Mouse (Mus musculus) heart, embryonic 12.5 days (tissue): ENCODE measurements at regions not wholly inside any gene's neighbourhood (a gene's known extent, or its start where the extent isn't known, plus 50 kb on each side); places are given as distances from the start of the nearest gene placed in this dataset.

Experiments
- ATAC-seq: fragments of 200-750 bp; cut with Nextera tagmentation; 2 replicates; pipeline ENCODE4 v1.8.0; 2017; ENCODE audit warnings: moderate TSS enrichment, moderate library complexity; ENCODE audit not compliant: insufficient number of reproducible peaks, low FRiP score
- H3K27ac ChIP-seq: fragments of 300-500 bp; sonication (generic); 2 replicates; pipeline ENCODE4 v1.5.1; 2016; ENCODE audit warnings: mild to moderate bottlenecking, moderate library complexity; ENCODE audit not compliant: poor library complexity, severe bottlenecking
- H3K27me3 ChIP-seq: fragments of 300-500 bp; sonication (generic); replicated peaks from 2 replicates; pipeline ENCODE4 v1.6.1; 2016; ENCODE audit warnings: mild to moderate bottlenecking, moderate library complexity
- H3K36me3 ChIP-seq: fragments of 300-500 bp; sonication (generic); 2 replicates; pipeline ENCODE4 v1.6.1; 2016; ENCODE audit warnings: mild to moderate bottlenecking, moderate library complexity
- H3K4me1 ChIP-seq: fragments of 300-500 bp; sonication (generic); replicated peaks from 2 replicates; pipeline ENCODE4 v1.6.1; 2016; ENCODE audit warnings: mild to moderate bottlenecking
- H3K4me2 ChIP-seq: fragments of 300-500 bp; sonication (generic); 2 replicates; pipeline ENCODE4 v1.6.1; 2016; ENCODE audit warnings: mild to moderate bottlenecking, moderate library complexity
- H3K4me3 ChIP-seq: fragments of 300-500 bp; sonication (generic); 2 replicates; pipeline ENCODE4 v1.5.1; 2016; ENCODE audit warnings: mild to moderate bottlenecking
- H3K9ac ChIP-seq: fragments of 300-500 bp; sonication (generic); 2 replicates; pipeline ENCODE4 v1.6.1; 2016; ENCODE audit warnings: mild to moderate bottlenecking, moderate library complexity
- H3K9me3 ChIP-seq: fragments of 300-500 bp; sonication (generic); replicated peaks from 2 replicates; pipeline ENCODE4 v1.6.1; 2016; ENCODE audit warnings: mild to moderate bottlenecking, moderate library complexity
- WGBS: fragments of 180-500 bp; shearing (Covaris S2); methylation state at CpG from one replicate; pipeline ENCODE4 v1.1.7; 2016; 5-methylcytosine and 5-hydroxymethylcytosine counted together

GRCm38 (mm10) chr13:50965678-50966077, 135.0 kb upstream of the Spin1 start:
- Histone ChIP-seq H3K27me3 (no peaks in the 10 kb centered on the region), H3K36me3 (no peaks in the 10 kb centered on the region), H3K9me3 (0 out of 2 replicates have a peak, but pooled peaks cover 2% of the 10 kb centered on the region), H3K27ac (no peak overlapping the region), H3K4me2 (no peak overlapping the region), H3K4me1 (no peaks in the 10 kb centered on the region), H3K9ac (no peak overlapping the region), H3K4me3 (no peak overlapping the region)
- no peak for ATAC-seq
- 67% methylated on average over 4 of the region's 4 CpGs for WGBS

- no peaks in the 10 kb centered on the region for H3K4me1 ChIP-seq
- H3K9me3 ChIP-seq: 0 out of 2 replicates have a peak, but pooled peaks cover 2% of the 10 kb centered on the region
- no peak overlapping the region for H3K4me3 ChIP-seq
- H3K36me3 ChIP-seq: no peaks in the 10 kb centered on the region
- no peak overlapping the region for H3K4me2 ChIP-seq
- 72% methylated on average over 2 of the region's 2 CpGs for WGBS
- no peak overlapping the region for H3K27ac ChIP-seq
- H3K27me3 ChIP-seq: no peaks in the 10 kb centered on the region
- no peak overlapping the region for H3K9ac ChIP-seq
- no peak for ATAC-seq
Measured at GRCm38 (mm10) chr13:50966826-50967225, 133.9 kb upstream of the Spin1 start.

- Histone ChIP-seq H3K9ac (no peak overlapping the region), H3K4me2 (no peak overlapping the region), H3K27ac (no peak overlapping the region), H3K4me3 (no peak overlapping the region), H3K36me3 (no peaks in the 10 kb centered on the region), H3K9me3 (no peaks in the 10 kb centered on the region), H3K27me3 (no peaks in the 10 kb centered on the region), H3K4me1 (no peaks in the 10 kb centered on the region)
- WGBS: 46% methylated on average over 8 of the region's 8 CpGs
- no peak for ATAC-seq
Measured at GRCm38 (mm10) chr13:50973379-50973778, 127.3 kb upstream of the Spin1 start.

- no peak overlapping the region for H3K4me3 ChIP-seq
- ATAC-seq: no peak
- no peaks in the 10 kb centered on the region for H3K36me3 ChIP-seq
- no peaks in the 10 kb centered on the region for H3K9me3 ChIP-seq
- no peaks in the 10 kb centered on the region for H3K27me3 ChIP-seq
- H3K4me1 ChIP-seq: no peaks in the 10 kb centered on the region
- H3K27ac ChIP-seq: no peak overlapping the region
- no peak overlapping the region for H3K9ac ChIP-seq
- 63% methylated on average over 12 of the region's 12 CpGs for WGBS
- no peak overlapping the region for H3K4me2 ChIP-seq
Measured at GRCm38 (mm10) chr13:50975306-50975920, 125.3 kb upstream of the Spin1 start.

DNA sequence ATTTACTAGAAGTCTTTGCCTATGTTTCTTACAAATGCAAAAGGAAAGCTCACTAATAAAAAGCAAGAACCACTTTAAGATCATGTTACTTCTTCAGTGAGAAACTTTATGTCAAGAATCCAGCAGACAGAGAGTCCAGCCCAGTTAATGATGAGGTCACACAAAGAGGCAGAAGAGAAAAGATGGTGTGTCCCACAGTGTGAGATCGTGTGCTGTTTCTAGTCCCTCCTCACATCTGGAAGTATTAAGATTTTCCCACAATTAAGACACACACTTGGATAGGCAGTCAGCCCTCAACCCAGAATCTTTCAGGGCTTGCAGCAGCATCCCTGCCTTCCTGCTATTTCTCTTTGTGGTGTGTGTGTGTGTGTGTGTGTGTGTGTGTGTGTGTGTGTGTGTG, 118.7 kb upstream of the Spin1 start:
- WGBS: 66% methylated on average over 1 of the region's 1 CpGs

DNA sequence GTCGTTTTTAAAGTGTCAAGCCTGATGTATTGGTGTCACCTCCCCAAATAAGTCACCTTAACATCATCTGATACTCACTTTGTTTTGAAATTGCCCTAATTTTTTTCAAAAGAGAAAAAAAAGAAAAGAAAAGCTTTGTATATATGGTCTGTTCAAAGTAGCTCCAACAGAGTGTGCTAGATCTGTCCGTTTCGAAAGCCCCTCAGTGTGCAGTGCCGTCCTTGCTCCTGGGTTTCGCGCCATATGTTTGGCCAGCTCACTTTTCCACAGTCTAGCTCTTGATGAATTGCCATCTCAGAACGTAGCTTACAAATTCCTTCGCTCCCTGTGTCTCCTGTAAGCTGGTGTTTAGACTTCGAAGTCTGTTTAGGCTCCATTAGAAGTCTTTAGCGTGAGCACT, 117.7 kb upstream of the Spin1 start:
- Histone ChIP-seq H3K4me1 (no peaks in the 10 kb centered on the region), H3K4me3 (no peak overlapping the region), H3K27me3 (no peaks in the 10 kb centered on the region), H3K9me3 (peaks cover 4% of the 10 kb centered on the region; the same call in 1 of the 2 replicates), H3K36me3 (no peaks in the 10 kb centered on the region), H3K9ac (no peak overlapping the region), H3K27ac (no peak overlapping the region), H3K4me2 (no peak overlapping the region)
- ATAC-seq: no peak
- 74% methylated on average over 10 of the region's 10 CpGs for WGBS

More for the DNA sequence above, 118.7 kb upstream of the Spin1 start:
- Histone ChIP-seq H3K9me3 (peaks cover 4% of the 10 kb centered on the region; the same call in 1 of the 2 replicates), H3K9ac (no peak overlapping the region), H3K4me3 (no peak overlapping the region), H3K36me3 (no peaks in the 10 kb centered on the region), H3K4me2 (no peak overlapping the region), H3K4me1 (no peaks in the 10 kb centered on the region), H3K27ac (no peak overlapping the region), H3K27me3 (no peaks in the 10 kb centered on the region)
- no peak for ATAC-seq

GRCm38 (mm10) chr13:50991726-50992432, 108.8 kb upstream of the Spin1 start:
- Histone ChIP-seq H3K27ac (no peak overlapping the region), H3K4me3 (no peak overlapping the region), H3K9ac (no peak overlapping the region), H3K27me3 (no peaks in the 10 kb centered on the region), H3K4me2 (no peak overlapping the region), H3K9me3 (peaks cover 12% of the 10 kb centered on the region; the same call in 1 of the 2 replicates), H3K36me3 (no peaks in the 10 kb centered on the region), H3K4me1 (no peaks in the 10 kb centered on the region)
- ATAC-seq: no peak
- WGBS: 71% methylated on average over 9 of the region's 9 CpGs

DNA sequence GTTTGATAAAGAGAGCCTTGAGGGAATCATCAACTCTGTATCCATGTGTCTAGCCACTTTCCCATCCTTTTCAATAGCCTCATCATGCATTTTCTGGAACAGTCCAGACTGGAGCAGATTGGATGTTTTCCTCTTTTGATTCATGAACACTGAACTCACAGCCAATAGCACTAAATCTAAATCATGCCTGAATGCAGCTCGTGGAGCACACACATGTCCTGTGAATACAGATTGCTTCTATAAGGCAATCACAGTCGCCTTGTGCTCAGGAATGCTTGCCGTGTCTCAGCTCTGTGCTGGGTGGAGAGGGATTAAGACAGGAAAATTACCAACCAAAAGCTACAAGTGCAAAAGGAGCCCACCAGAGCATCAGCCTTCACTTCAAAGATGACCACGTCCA, 100.9 kb upstream of the Spin1 start:
- no peak overlapping the region for H3K4me3 ChIP-seq
- ATAC-seq: no peak
- no peaks in the 10 kb centered on the region for H3K27me3 ChIP-seq
- no peak overlapping the region for H3K4me2 ChIP-seq
- H3K9ac ChIP-seq: no peak overlapping the region
- H3K4me1 ChIP-seq: no peaks in the 10 kb centered on the region
- 75% methylated on average over 4 of the region's 4 CpGs for WGBS
- no peaks in the 10 kb centered on the region for H3K36me3 ChIP-seq
- H3K27ac ChIP-seq: no peak overlapping the region
- peaks cover 3% of the 10 kb centered on the region; the same call in 1 of the 2 replicates for H3K9me3 ChIP-seq

DNA sequence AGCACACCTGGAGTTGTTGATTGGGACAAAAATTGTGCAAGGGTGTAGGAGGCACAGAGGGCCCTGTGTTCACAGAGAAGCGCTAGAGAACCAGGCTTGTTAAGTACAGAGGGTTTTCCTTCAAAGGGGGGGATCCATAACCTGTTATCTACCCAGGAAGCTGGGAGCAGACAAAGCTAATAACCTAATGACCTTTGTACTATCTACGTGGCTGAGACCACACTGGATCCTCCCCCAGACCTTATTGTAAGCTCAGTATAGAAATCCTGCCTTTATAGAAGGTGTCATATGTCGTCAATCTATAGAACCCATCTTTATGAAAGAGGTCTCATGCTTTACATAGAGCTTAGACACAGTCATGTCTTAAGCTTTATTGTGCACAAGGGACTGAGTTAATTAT, 95.9 kb upstream of the Spin1 start:
- 61% methylated on average over 3 of the region's 3 CpGs for WGBS
- no peaks in the 10 kb centered on the region for H3K36me3 ChIP-seq
- no peak overlapping the region for H3K4me2 ChIP-seq
- H3K9me3 ChIP-seq: peaks cover 3% of the 10 kb centered on the region
- H3K27ac ChIP-seq: no peak overlapping the region
- ATAC-seq: no peak
- H3K9ac ChIP-seq: no peak overlapping the region
- no peaks in the 10 kb centered on the region for H3K27me3 ChIP-seq
- H3K4me3 ChIP-seq: no peak overlapping the region
- no peaks in the 10 kb centered on the region for H3K4me1 ChIP-seq

GRCm38 (mm10) chr13:51010736-51011135, 89.9 kb upstream of the Spin1 start:
- no peak for ATAC-seq
- WGBS: 78% methylated on average over 7 of the region's 7 CpGs
- H3K9me3 ChIP-seq: no peaks in the 10 kb centered on the region; the same call in 1 of the 2 replicates

DNA sequence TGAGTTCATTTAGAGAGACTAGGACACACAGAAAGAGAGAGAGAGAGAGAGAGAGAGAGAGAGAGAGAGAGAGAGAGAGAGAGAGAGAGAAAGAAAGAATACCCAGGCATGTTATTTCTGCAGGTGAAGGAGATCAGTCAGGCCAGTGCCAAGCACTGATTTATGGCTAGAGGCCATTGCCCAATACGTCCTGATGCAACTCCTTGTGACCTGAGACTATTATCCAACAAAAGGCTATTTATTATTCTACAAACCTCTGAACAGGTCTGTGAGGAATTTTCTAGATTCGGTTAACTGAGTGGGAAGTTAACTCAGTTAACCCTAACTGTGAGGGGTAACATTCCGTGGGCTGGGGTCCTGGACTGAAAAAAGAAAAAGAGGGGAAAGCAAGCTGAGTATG, 84.5 kb upstream of the Spin1 start:
- no peak overlapping the region for H3K9ac ChIP-seq
- no peak overlapping the region for H3K4me2 ChIP-seq
- no peaks in the 10 kb centered on the region for H3K27me3 ChIP-seq
- H3K9me3 ChIP-seq: no peaks in the 10 kb centered on the region
- H3K4me1 ChIP-seq: peaks cover 14% of the 10 kb centered on the region
- no peak overlapping the region for H3K4me3 ChIP-seq
- no peak for ATAC-seq
- no peaks in the 10 kb centered on the region for H3K36me3 ChIP-seq
- WGBS: 85% methylated on average over 3 of the region's 3 CpGs
- H3K27ac ChIP-seq: no peak overlapping the region

More at GRCm38 (mm10) chr13:51010736-51011135, 89.9 kb upstream of the Spin1 start:
- no peaks in the 10 kb centered on the region for H3K36me3 ChIP-seq
- H3K4me3 ChIP-seq: no peak overlapping the region
- H3K9ac ChIP-seq: no peak overlapping the region
- no peak overlapping the region for H3K27ac ChIP-seq
- no peaks in the 10 kb centered on the region for H3K27me3 ChIP-seq
- H3K4me1 ChIP-seq: no peaks in the 10 kb centered on the region
- H3K4me2 ChIP-seq: no peak overlapping the region
